Mouse (Mus musculus) forebrain, embryonic 15.5 days (tissue): ENCODE measurements around the gene Crtc1. TPM values are rescaled to one million over a fixed set of nuclear protein-coding genes. Genes with fewer than 3 reads are reported as not detected.

ENCODE experiments used
- ATAC-seq: fragments of 200-750 bp; cut with Nextera tagmentation; replicated peaks from 2 replicates; pipeline ENCODE4 v1.8.0; 2017; ENCODE audit warnings: mild to moderate bottlenecking, moderate TSS enrichment, moderate library complexity
- H3K27ac ChIP-seq: fragments of 300-500 bp; sonication (generic); replicated peaks from 2 replicates; pipeline ENCODE4 v1.5.1; 2015; ENCODE audit warnings: mild to moderate bottlenecking, inconsistent platforms
- H3K27me3 ChIP-seq: fragments of 300-500 bp; sonication (generic); 2 replicates; pipeline ENCODE4 v1.6.1; 2015; ENCODE audit warnings: inconsistent platforms
- H3K36me3 ChIP-seq: fragments of 300-500 bp; sonication (generic); 2 replicates; pipeline ENCODE4 v1.6.1; 2015; ENCODE audit warnings: mild to moderate bottlenecking, inconsistent platforms
- H3K4me1 ChIP-seq: fragments of 300-500 bp; sonication (generic); 2 replicates; pipeline ENCODE4 v1.6.1; 2015; ENCODE audit warnings: inconsistent platforms
- H3K4me2 ChIP-seq: fragments of 300-500 bp; sonication (generic); replicated peaks from 2 replicates; pipeline ENCODE4 v1.6.1; 2015; ENCODE audit warnings: mild to moderate bottlenecking, inconsistent platforms
- H3K4me3 ChIP-seq: fragments of 300-500 bp; sonication (generic); 2 replicates; pipeline ENCODE4 v1.5.1; 2015; ENCODE audit warnings: mild to moderate bottlenecking, inconsistent platforms
- H3K9ac ChIP-seq: fragments of 300-500 bp; sonication (generic); replicated peaks from 2 replicates; pipeline ENCODE4 v1.6.1; 2015; ENCODE audit warnings: mild to moderate bottlenecking, inconsistent platforms
- H3K9me3 ChIP-seq: fragments of 300-500 bp; sonication (generic); 2 replicates; pipeline ENCODE4 v1.6.1; 2016; ENCODE audit warnings: inconsistent platforms
- WGBS: fragments of 180-500 bp; shearing (Covaris S2); methylation state at CpG from one replicate; pipeline ENCODE4 v1.1.7; 2015; ENCODE audit warnings: mixed read lengths; 5-methylcytosine and 5-hydroxymethylcytosine counted together
- polyA plus RNA-seq: library from polyadenylated mRNA; unstranded; fragments of >200 nt; fragmentation: Nextera tagmentation; extraction: Ambion mirVana; gene quantifications from 2 replicates; pipeline ENCODE4 v1.2.1, GENCODE M21; 2015

Crtc1 gene
- polyA plus RNA-seq, 1 experiment from 2014 or later = 41.0 TPM

GRCm38 (mm10) chr8:70352000-70352384 is 87.4 kb downstream of the Crtc1 start:
- Histone ChIP-seq H3K4me1 (peaks cover 50% of the 10 kb centered on the region), H3K4me2 (peak overlapping the region; percentile 95), H3K9ac (peak overlapping the region; percentile 90), H3K9me3 (no peaks in the 10 kb centered on the region), H3K4me3 (peak overlapping the region; percentile 100), H3K27ac (no peak overlapping the region), H3K36me3 (no peaks in the 10 kb centered on the region), H3K27me3 (no peaks in the 10 kb centered on the region)
- ATAC-seq = no peak
- WGBS = 29% methylated on average over 3 of the region's 3 CpGs

DNA sequence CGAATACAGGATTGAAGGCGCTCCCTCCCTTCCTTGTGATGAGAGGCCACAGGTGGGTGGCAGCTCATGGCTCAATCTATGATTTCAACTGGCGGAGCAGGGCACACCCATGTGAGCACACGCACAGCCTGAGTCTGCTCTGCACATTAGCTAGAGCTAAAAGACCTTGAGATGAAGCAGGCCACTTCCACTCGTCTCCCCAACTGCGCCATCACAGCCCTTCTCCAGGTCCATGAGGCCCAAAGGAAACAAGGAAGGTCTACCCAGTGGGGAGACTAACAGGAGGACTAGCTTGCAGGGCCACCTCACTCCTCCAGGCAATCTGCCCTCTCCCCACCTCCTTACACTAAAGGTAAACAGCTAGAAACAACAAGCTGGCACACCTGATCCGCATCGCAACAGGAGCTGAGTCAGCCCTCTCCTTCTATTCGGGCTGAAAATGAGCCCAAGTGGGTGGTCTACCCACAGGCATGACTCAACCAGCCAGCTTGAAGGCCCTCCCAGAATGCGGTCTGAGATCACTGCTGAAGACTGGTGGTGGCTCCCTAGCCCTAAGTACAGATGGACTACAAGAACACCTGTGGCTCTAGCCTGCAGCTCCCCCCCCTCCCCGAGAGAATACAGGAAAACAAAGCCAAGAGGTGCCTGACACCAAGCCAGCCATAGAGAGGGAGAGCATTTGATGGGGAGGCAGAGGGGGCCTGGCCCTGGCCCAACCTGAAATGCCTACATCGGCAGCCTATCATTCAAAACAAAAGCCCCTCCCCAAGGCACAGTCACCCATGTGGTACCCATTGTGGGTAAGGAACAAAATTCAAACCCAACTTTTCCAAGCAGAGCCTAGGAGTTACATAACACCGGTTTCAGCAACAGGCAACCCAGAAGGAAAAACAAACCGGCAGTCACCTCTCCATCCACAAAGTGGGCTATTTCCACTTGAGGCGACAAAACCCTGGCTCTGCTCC is 88.1 kb downstream of the Crtc1 start:
- peaks cover 50% of the 10 kb centered on the region for H3K4me1 ChIP-seq

DNA sequence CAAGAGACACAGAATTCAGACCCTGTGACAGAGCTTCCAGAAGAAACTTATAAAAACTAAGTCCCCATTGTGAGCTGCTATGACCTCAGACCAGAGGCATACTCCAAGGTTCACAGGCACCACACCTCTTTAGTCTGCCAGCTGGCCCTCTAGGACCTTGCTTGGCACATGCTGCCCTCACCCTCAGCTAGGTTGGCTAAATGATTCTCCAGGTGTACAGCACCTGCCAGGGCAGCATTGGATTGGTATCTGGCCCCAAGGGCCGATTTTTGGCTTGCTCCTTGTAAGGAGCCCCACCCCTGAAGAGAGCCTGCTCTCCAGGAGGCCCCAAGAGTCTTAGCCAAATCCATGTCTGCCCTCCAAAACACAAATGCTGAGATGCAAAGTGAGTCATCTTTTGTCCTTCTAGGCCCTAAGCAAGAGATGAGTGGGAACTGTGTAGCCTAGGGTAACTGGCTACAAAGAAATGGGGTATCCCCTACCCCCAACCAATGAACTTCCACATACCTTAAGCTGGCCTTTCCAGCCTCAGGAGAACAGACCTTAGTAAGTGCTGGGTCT is 91.4 kb downstream of the Crtc1 start:
- 95% methylated on average over 1 of the region's 1 CpGs for WGBS

More for the DNA sequence above, 88.1 kb downstream of the Crtc1 start:
- ATAC-seq = no peak
- H3K4me2 ChIP-seq = peak overlapping the region; percentile 95
- H3K9me3 ChIP-seq = no peaks in the 10 kb centered on the region
- no peaks in the 10 kb centered on the region for H3K36me3 ChIP-seq
- H3K9ac ChIP-seq = peak overlapping the region; percentile 90
- H3K27me3 ChIP-seq = no peaks in the 10 kb centered on the region
- H3K27ac ChIP-seq = no peak overlapping the region
- WGBS = 44% methylated on average over 15 of the region's 15 CpGs
- peak overlapping the region; percentile 100 for H3K4me3 ChIP-seq

GRCm38 (mm10) chr8:70347443-70347842 is 91.9 kb downstream of the Crtc1 start:
- no peak for ATAC-seq
- Histone ChIP-seq H3K4me3 (no peak overlapping the region), H3K27ac (no peak overlapping the region), H3K36me3 (peaks cover 10% of the 10 kb centered on the region), H3K9ac (no peak overlapping the region), H3K27me3 (no peaks in the 10 kb centered on the region), H3K9me3 (no peaks in the 10 kb centered on the region), H3K4me1 (peaks cover 55% of the 10 kb centered on the region), H3K4me2 (no peak overlapping the region)
- WGBS = 86% methylated on average over 4 of the region's 4 CpGs

More for the DNA sequence above, 91.4 kb downstream of the Crtc1 start:
- no peaks in the 10 kb centered on the region for H3K27me3 ChIP-seq
- no peak overlapping the region for H3K4me3 ChIP-seq
- peaks cover 5% of the 10 kb centered on the region for H3K36me3 ChIP-seq
- no peak overlapping the region for H3K27ac ChIP-seq
- ATAC-seq = no peak
- H3K9ac ChIP-seq = no peak overlapping the region
- H3K4me2 ChIP-seq = no peak overlapping the region
- peaks cover 51% of the 10 kb centered on the region for H3K4me1 ChIP-seq
- H3K9me3 ChIP-seq = no peaks in the 10 kb centered on the region

GRCm38 (mm10) chr8:70344279-70344678 is 95.1 kb downstream of the Crtc1 start:
- Histone ChIP-seq H3K27me3 (no peaks in the 10 kb centered on the region), H3K27ac (no peak overlapping the region), H3K9ac (no peak overlapping the region), H3K9me3 (no peaks in the 10 kb centered on the region), H3K4me1 (peaks cover 24% of the 10 kb centered on the region), H3K4me2 (no peak overlapping the region), H3K36me3 (peaks cover 41% of the 10 kb centered on the region), H3K4me3 (no peak overlapping the region)
- no peak for ATAC-seq
- 88% methylated on average over 2 of the region's 2 CpGs for WGBS

- H3K9me3 ChIP-seq = no peaks in the 10 kb centered on the region
- 0 out of 2 replicates have a peak overlapping the region, but pooled peaks have one; percentile 18 for H3K27ac ChIP-seq
- WGBS = 62% methylated on average over 6 of the region's 6 CpGs
- peak; percentile 46; the same call in 1 of the 2 replicates for ATAC-seq
- no peaks in the 10 kb centered on the region for H3K27me3 ChIP-seq
- H3K36me3 ChIP-seq = peaks cover 46% of the 10 kb centered on the region
- no peak overlapping the region for H3K4me2 ChIP-seq
- no peak overlapping the region; the same call in 1 of the 2 replicates for H3K9ac ChIP-seq
- H3K4me3 ChIP-seq = no peak overlapping the region
- H3K4me1 ChIP-seq = peaks cover 24% of the 10 kb centered on the region
Observed at GRCm38 (mm10) chr8:70343696-70344095, 95.7 kb downstream of the Crtc1 start.

GRCm38 (mm10) chr8:70343076-70343475 is 96.3 kb downstream of the Crtc1 start:
- Histone ChIP-seq H3K9me3 (no peaks in the 10 kb centered on the region), H3K4me2 (no peak overlapping the region), H3K9ac (no peak overlapping the region; the same call in 1 of the 2 replicates), H3K4me1 (peaks cover 19% of the 10 kb centered on the region), H3K27me3 (no peaks in the 10 kb centered on the region), H3K27ac (peak overlapping the region; percentile 18; the same call in 1 of the 2 replicates), H3K36me3 (peaks cover 52% of the 10 kb centered on the region), H3K4me3 (no peak overlapping the region)
- no peak for ATAC-seq
- WGBS = 71% methylated on average over 7 of the region's 7 CpGs

- no peak overlapping the region for H3K4me3 ChIP-seq
- H3K4me2 ChIP-seq = no peak overlapping the region
- H3K27ac ChIP-seq = no peak overlapping the region
- H3K27me3 ChIP-seq = no peaks in the 10 kb centered on the region
- no peak overlapping the region for H3K9ac ChIP-seq
- no peaks in the 10 kb centered on the region for H3K9me3 ChIP-seq
- H3K36me3 ChIP-seq = peaks cover 63% of the 10 kb centered on the region
- 91% methylated on average over 14 of the region's 14 CpGs for WGBS
- H3K4me1 ChIP-seq = peaks cover 14% of the 10 kb centered on the region
- ATAC-seq = no peak
Observed at GRCm38 (mm10) chr8:70342007-70342406, 97.4 kb downstream of the Crtc1 start.

- no peak overlapping the region for H3K27ac ChIP-seq
- peaks cover 76% of the 10 kb centered on the region for H3K36me3 ChIP-seq
- H3K9ac ChIP-seq = no peak overlapping the region
- no peak overlapping the region for H3K4me3 ChIP-seq
- peaks cover 14% of the 10 kb centered on the region for H3K4me1 ChIP-seq
- H3K4me2 ChIP-seq = no peak overlapping the region
- ATAC-seq = no peak
- no peaks in the 10 kb centered on the region for H3K9me3 ChIP-seq
- 88% methylated on average over 7 of the region's 7 CpGs for WGBS
- H3K27me3 ChIP-seq = no peaks in the 10 kb centered on the region
Observed at GRCm38 (mm10) chr8:70340659-70341058, 98.7 kb downstream of the Crtc1 start.

DNA sequence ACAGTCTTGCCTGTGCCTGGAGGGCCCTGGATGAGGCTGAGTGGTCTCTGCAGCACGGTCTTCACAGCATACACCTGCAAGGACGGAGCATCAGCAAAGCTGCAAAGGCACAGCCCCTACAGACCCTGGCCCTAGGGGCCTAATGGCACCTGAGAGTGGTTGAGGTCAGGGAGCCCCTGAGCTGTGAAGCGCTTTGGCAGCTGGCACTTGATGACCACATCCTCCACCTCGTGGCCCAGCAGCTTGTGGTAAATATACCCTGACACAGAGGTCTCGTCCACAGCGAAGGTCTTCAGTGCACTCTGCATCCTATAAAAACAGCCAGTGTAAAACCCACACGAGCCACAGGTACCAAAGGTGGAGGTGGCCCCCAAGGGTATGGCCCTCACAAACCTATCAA is 100.4 kb downstream of the Crtc1 start:
- no peak overlapping the region for H3K4me3 ChIP-seq
- H3K9me3 ChIP-seq = no peaks in the 10 kb centered on the region
- WGBS = 93% methylated on average over 7 of the region's 7 CpGs
- no peaks in the 10 kb centered on the region for H3K27me3 ChIP-seq
- no peak overlapping the region for H3K27ac ChIP-seq
- H3K4me1 ChIP-seq = peaks cover 12% of the 10 kb centered on the region
- H3K36me3 ChIP-seq = peaks cover 94% of the 10 kb centered on the region
- no peak overlapping the region for H3K4me2 ChIP-seq
- no peak for ATAC-seq
- H3K9ac ChIP-seq = no peak overlapping the region

- H3K4me1 ChIP-seq = peaks cover 28% of the 10 kb centered on the region
- no peak overlapping the region for H3K4me3 ChIP-seq
- peaks cover 71% of the 10 kb centered on the region for H3K36me3 ChIP-seq
- no peak overlapping the region for H3K4me2 ChIP-seq
- H3K9me3 ChIP-seq = no peaks in the 10 kb centered on the region
- peak; percentile 0; the same call in 1 of the 2 replicates for ATAC-seq
- no peaks in the 10 kb centered on the region for H3K27me3 ChIP-seq
- 92% methylated on average over 6 of the region's 6 CpGs for WGBS
- no peak overlapping the region for H3K9ac ChIP-seq
- no peak overlapping the region for H3K27ac ChIP-seq
Observed at GRCm38 (mm10) chr8:70332878-70333202, 106.5 kb downstream of the Crtc1 start.
